Mouse (Mus musculus) forelimb bud, embryonic 11.5 days (tissue): ENCODE measurements around the gene Ctdsp2.

Experiments used
- DNase-seq: peaks from one replicate; pipeline ENCODE4 v3.0.0-alpha.2; 2012; ENCODE audit warnings: low read depth, low spot score

The Ctdsp2 gene

DNA sequence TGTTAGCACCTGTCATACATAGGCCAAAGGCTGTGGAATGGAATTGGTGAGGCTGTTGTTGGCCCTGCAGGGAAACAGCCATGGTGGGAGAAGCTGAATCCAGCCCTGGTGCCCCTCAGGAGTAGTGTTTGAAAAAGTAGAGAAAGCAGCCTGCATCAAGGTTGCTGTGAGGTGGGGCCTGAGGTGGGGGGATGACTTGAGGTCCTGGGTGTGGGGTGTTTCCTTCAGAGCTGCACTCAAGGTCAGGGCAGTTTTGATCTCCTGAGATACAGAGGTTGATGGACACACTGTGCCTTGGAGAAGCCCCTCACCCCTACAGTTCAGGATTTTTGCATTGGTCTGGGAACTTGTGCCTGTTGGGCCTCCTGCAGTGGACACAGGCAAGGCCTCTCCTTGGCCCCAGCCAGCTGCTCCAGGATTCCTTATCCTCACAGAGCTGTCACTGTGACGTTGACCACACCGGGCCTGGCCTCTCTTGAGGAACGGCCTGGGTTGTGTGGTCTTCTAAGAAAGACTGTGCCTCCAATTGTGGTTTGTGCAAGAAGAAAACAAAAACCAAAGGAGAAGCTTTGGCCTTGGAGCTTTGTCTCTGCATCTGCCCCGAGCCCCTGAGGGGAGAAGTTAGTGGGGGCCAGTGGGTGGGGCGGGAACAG lies 10.1 kb downstream of the Ctdsp2 start:
- no peak for DNase-seq

DNA sequence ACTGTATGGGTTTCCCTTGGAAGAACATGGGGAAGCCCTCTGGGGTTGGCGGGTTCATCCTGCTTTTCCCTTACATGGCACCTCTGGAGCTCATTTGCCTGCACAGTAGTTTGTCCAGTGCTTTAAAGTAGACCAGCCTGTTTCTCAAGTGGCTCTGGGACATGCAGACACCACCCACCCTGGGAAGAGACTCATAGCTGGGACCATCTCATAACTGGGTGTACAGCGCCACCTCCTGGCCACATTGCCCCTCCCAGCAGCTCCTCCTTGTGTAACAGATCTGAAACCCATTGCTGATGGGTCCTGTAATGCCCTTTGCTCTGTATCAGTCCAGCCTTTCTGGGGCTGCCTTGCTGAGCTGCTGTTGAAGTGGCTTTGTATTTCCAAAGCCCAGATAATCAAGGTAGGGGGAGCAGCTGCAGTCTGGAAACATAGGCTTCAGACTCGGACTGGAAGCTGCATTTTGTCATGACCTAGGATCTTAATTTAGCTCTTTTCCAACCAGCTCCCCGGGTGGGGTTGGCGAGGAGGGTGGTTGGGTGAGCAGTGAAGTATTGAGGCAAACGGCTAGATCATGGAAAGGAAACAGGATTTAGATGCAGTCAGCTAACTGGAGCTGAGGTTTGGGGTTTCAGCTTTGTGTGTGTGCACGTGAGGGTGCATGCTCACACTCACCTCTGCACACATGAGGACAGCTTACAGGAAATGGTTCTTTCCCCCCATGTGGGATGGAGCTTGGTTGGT lies 12.0 kb downstream of the Ctdsp2 start:
- DNase-seq = peak; percentile 90

- DNase-seq = no peak
Measured at GRCm38 (mm10) chr10:126991676-126992075, 13.2 kb downstream of the Ctdsp2 start.

DNA sequence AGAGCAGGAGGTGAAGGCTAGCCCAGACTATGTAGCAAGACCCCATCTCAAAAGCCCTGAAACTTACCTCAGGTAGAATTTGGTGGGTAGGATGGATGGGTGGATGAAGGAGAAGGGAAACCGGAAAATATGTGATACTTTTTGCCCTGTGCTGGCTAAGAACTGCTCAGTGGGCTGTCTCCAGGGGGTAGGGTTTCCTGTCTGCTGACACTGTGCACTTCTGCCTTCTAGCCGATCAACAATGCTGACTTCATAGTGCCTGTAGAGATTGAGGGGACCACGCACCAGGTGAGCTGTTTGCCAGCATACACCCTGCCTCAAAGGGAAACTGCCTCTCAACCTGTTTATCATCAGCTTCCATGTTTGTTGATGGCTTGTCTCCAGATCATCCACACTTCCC lies 15.1 kb downstream of the Ctdsp2 start:
- DNase-seq = no peak

DNA sequence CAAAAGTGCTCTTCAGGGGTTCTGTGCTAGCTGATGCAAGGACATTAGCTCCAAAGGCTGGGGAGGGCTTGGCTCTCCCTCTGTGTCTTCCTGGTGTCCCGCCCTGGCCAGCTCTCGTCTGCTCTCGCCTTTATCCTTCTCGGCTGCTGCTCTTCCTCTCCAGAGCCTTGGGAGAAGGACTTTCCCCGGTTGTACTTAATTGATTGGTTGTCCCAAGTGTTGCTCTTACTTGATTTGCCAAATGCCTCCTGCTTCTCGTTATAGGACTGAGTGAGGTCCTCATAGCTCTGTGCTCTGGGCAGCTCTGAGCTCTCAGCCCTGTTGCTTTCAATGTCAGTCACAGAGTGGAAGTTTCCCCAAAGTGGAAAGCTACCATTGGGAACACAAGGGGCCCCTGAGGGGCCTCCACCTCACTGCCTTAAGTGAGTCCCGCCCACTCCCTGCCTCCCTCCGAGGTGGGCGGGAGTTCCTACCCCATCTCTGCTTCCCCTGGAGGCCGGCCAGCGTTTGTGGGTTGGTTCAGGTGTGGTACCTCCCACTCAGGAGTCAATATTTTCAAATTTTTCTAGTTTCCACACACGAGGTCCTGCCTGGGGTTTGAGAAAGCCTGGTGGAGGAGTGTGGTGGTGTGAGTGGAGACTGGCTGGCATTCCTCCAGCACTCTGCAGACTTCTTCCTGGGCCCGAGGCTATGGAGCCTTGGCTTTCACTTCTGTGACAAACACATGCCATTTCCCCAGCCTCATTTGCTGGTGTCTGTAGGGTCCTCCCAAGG lies 19.0 kb downstream of the Ctdsp2 start:
- no peak for DNase-seq

DNA sequence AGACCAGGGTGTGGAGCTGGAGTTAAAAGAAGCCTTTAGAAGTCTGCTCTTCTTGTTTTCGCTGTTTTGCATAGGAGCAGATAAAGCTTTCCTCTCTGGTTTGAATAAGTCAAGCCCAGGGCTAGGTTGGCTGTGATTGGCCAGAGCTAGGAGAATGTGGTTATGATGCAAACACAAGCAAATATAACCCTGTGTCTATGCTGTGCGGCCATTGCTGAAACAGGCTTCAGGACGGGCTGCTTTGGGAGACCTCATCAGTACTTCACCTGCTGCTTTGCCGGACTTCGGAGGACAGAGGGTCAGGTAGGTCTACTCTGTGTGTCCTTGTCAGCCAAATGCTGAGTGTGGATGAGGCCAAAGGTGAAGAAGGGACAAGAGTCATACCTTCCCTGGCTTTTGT lies 22.0 kb downstream of the Ctdsp2 start, which contains the start of gene Avil:
TSS of gene Avil (plus strand) at position 181 of the 400 bp plus-strand sequence.
- DNase-seq = no peak

DNA sequence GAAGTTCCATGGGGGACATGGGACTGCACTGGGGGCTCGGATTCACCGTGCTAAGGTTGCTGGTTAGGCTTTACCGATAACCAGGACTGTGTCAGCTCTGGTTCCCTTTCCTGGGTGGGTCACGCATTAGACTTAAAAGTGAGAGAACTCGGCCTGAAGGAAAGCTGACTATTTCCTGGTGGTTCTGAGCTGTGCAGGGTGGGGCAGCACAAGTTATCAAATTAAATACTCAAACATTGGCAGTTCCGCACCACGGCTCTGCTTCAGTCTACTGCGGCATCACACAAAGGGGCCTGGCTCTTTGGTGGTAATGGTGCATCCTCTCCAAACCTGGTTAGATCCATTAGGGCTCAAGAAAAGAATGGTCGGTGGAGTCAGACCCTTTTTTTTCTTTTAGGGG lies 22.8 kb downstream of the Ctdsp2 start:
- DNase-seq = no peak

GRCm38 (mm10) chr10:127002056-127002455 lies 23.5 kb downstream of the Ctdsp2 start:
- DNase-seq = no peak

- no peak for DNase-seq
Measured at GRCm38 (mm10) chr10:127002765-127003164, 24.2 kb downstream of the Ctdsp2 start.

- DNase-seq = no peak
Measured at GRCm38 (mm10) chr10:127003334-127003733, 24.8 kb downstream of the Ctdsp2 start.

DNA sequence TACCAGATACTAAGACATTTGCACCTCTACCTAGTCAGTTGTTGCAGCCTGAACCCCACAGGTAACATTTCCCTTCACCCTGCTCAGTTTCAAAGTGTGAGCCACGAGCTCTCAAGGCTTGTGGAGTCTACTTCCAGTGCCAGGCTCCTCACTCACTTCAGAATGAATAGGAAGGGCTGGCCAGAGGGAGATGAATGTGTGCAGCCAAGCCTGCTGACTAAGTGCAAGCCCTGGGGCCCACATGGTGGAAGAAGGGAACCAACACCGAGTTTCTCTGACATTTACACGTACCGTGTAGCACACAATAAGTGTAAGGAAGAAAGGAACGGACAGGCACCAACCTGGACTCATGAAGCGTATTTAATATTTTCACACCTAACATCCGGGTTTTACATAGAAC lies 25.3 kb downstream of the Ctdsp2 start:
- no peak for DNase-seq

DNA sequence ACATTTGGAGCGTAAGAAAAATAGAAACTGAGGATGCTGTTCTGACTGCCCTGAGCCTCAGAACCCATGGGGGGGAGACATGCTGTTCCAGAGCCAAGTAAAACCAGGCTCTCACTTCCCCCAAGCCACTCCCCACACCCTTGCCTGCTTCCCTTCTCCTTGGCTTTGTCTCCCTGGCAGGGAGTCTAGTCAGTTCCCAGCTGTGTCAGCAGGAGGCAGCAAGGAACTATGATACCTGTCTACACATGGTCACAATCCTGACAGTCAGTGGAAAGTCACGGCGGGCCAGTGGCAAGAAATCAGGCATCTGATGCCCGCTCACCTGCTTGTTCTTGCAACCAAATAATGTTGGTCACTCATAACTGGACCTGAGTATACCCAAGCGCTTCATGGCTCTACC lies 38.0 kb downstream of the Ctdsp2 start:
- DNase-seq = peak; percentile 32

DNA sequence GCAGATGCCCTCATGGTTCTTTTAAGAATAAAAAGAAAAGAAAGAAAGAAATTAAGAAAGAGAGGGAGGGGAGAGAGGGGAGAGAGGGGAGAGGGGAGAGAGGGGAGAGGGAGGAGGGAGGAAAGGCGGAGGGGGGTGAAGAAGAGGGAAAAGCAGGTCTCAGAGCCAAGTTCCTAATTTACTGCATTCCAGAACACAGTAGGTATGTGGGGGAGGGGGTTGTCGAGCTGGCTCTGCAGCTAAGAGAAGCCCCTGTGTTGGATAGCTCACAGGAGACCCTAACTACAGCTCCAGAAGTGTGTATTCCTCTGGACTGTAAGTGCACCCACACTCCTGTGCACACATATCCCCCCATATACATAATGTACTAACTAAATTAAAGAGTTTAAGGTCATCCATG lies 38.6 kb downstream of the Ctdsp2 start:
- peak; percentile 20 for DNase-seq

DNA sequence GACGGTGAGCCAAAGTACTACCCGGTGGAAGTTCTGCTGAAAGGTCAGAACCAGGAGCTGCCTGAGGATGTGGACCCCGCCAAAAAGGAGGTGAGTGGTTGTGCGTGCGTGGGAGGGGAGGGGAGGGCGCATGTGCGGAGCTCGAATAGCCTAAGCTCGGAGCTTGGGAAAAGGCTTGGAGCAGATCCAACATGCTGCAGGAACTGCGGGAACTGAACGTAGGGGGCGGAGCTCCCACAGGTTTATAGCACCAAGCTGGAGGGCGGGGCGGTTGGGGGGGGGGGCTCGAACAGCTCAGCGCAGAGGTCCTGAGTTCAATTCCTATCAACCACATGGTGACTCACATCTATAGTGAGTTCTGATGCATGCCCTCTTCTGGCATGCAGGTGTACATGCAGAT lies 39.9 kb downstream of the Ctdsp2 start:
- no peak for DNase-seq

GRCm38 (mm10) chr10:127030336-127031296 lies 52.1 kb downstream of the Ctdsp2 start, which contains the start of gene Tsfm:
TSS of gene Tsfm (minus strand) at chr10:127030840.
- peak; percentile 92 for DNase-seq

DNA sequence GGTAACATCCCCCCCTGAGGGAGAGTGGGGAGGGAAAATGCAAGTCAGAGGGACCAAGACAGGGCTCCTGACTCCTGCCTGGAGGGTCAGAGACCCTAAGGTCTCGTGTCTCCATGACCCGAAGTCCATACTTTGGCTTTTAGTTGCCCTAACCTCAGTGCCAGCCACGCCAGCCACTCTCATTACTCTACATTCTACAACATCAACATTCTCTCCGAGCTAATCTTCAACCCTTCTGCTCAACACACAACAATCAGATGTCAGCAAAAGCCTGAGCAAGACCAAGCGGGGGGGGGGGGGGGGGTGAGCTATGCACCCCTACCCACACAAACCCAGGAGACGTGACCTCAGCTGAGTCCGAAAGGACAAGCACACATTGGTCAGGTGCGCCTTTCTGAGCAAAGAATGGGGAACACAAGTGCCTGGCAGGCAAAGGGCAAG lies 54.8 kb downstream of the Ctdsp2 start:
- no peak for DNase-seq

GRCm38 (mm10) chr10:127036273-127036672 lies 57.8 kb downstream of the Ctdsp2 start:
- no peak for DNase-seq

DNA sequence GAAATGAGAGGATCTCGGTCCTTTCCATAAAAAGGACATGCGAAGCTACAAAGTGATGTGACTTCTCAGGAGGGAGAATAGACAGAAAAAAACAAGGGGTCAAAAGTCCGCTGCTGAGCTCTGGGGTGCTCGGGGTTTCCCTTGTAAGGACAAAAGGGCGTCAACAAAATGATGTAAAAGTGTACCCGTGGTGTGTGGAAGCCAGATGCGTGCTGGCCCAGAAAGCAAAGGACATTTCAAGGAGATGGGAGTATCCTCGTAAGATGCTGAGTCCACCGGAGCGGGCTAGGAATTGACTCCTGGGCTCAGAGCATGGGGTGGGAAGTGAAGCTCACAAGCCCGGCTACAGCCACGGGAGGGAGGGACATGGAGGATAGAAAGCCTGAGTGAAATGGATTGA lies 59.1 kb downstream of the Ctdsp2 start:
- DNase-seq = no peak

DNA sequence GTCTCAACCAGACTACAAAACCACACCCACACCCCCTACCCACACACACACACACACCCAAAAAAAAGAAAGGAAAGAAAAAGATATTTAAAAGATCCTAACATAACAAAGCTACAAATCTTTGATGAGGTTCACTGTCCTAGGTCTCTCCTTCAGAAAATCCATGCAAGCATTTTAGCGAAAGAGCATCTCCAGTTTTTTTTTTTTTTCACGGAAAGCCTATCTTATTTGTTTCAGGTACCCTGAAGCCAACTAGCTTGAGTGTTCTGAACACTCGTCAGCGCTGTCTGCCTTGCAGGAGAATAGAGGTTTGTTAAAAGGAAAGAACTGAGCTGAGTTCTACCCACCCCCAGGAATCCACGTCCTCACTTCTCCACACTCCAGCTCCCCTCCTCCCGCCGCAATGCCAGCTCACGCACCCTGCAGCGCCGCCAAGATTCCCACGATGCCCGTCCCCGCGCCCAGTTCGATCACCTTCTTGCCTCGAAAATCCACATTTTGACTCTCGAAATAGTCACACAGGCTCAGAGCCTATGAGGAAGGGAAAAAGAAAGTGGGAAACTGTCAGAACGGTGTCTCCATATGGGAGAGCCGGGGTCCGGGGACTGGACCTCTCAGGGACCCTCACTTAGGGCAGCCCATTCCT lies 62.2 kb downstream of the Ctdsp2 start:
- DNase-seq = no peak

- no peak for DNase-seq
Measured at GRCm38 (mm10) chr10:127041274-127041766, 62.8 kb downstream of the Ctdsp2 start, which contains the start of the genes Mettl1 and Eef1akmt3. TSS of gene Mettl1 (plus strand) at chr10:127041414. TSS of gene Eef1akmt3 (minus strand) at chr10:127041513.
